Mouse (Mus musculus): ENCODE results near the gene Gpr162. TPM values are rescaled to one million over a fixed set of nuclear protein-coding genes. Genes with fewer than 3 reads are reported as not detected.

Gpr162 gene
- polyA plus RNA-seq, 1 experiment from 2014 or later: 2.7 TPM

DNA sequence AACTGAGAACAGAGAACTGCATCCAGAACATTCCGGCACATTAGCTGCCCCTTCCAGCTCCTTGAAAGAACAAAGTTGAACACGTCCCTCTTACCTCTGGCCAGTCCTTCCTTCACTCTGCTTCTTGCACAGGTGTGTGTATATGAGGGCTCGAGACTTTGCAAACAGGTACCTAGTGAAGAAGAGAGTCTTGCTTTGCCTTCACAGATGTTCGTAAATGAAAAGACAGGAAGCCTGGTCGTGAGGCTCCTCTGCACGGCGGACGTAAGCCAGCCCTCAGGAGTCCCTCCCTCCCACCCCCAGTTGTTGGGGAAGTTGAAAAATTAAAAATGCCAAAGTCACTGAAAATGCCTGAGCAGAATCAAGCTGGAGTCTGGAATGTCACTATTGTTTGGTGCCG lies 24.2 kb upstream of the Gpr162 start, which contains the start of gene Cd4:
Gene Cd4, minus strand, starts transcription at position 236 of the 400 bp plus-strand sequence.
- H3K36me3 ChIP-seq (ENCODE audit: control insufficient read depth, insufficient read depth, low read length): no peaks in the 10 kb centered on the region
- WGBS: 88% methylated on average over 9 of the region's 9 CpGs
- H3K27ac ChIP-seq (ENCODE audit: low read depth, low read length): no peak within 1 kb of the TSS
- no peak within 1 kb of the TSS for H3K9ac ChIP-seq (ENCODE audit: low read length)
- no peaks in the 10 kb centered on the region for H3K9me3 ChIP-seq (ENCODE audit: control insufficient read depth, low read length)
- H3K4me3 ChIP-seq (ENCODE audit: low read depth, low read length): no peak within 1 kb of the TSS
- no peak for ATAC-seq (replicated peaks; ENCODE audit: low FRiP score)
- DNase-seq (ENCODE audit: low spot score): no peak
- no peak within 1 kb of the TSS for H3K4me2 ChIP-seq (ENCODE audit: low read depth, low read length, severe bottlenecking)
- no peaks in the 10 kb centered on the region for H3K4me1 ChIP-seq (replicated peaks; ENCODE audit: control insufficient read depth, insufficient read depth, low read length)
- H3K27me3 ChIP-seq (ENCODE audit: control insufficient read depth, insufficient read depth, low read length): no peaks in the 10 kb centered on the region

GRCm38 (mm10) chr6:124885956-124886381 lies 22.2 kb upstream of the Gpr162 start:
- Histone ChIP-seq H3K9ac (ENCODE audit: low read length) (no peak overlapping the region), H3K27me3 (ENCODE audit: control insufficient read depth, insufficient read depth, low read length) (no peaks in the 10 kb centered on the region), H3K4me1 (replicated peaks; ENCODE audit: control insufficient read depth, insufficient read depth, low read length) (no peaks in the 10 kb centered on the region), H3K4me3 (ENCODE audit: low read depth, low read length) (no peak overlapping the region), H3K4me2 (ENCODE audit: low read depth, low read length, severe bottlenecking) (no peak overlapping the region), H3K9me3 (ENCODE audit: control insufficient read depth, low read length) (no peaks in the 10 kb centered on the region), H3K36me3 (ENCODE audit: control insufficient read depth, insufficient read depth, low read length) (no peaks in the 10 kb centered on the region), H3K27ac (ENCODE audit: low read depth, low read length) (no peak overlapping the region)
- 89% methylated on average over 8 of the region's 8 CpGs for WGBS
- DNase-seq (ENCODE audit: low spot score): no peak
- no peak for ATAC-seq (replicated peaks; ENCODE audit: low FRiP score)

- 86% methylated on average over 10 of the region's 10 CpGs for WGBS
- H3K4me3 ChIP-seq (ENCODE audit: low read depth, low read length): no peak overlapping the region
- DNase-seq (ENCODE audit: low spot score) (no peak), ATAC-seq (replicated peaks; ENCODE audit: low FRiP score) (no peak)
- no peaks in the 10 kb centered on the region for H3K4me1 ChIP-seq (replicated peaks; ENCODE audit: control insufficient read depth, insufficient read depth, low read length)
- no peak overlapping the region for H3K4me2 ChIP-seq (ENCODE audit: low read depth, low read length, severe bottlenecking)
- no peak overlapping the region for H3K9ac ChIP-seq (ENCODE audit: low read length)
- H3K36me3 ChIP-seq (ENCODE audit: control insufficient read depth, insufficient read depth, low read length): no peaks in the 10 kb centered on the region
- H3K9me3 ChIP-seq (ENCODE audit: control insufficient read depth, low read length): no peaks in the 10 kb centered on the region
- H3K27ac ChIP-seq (ENCODE audit: low read depth, low read length): no peak overlapping the region
- H3K27me3 ChIP-seq (ENCODE audit: control insufficient read depth, insufficient read depth, low read length): no peaks in the 10 kb centered on the region
These were observed 21.1 kb upstream of the Gpr162 start for GRCm38 (mm10) chr6:124884714-124885500.

GRCm38 (mm10) chr6:124883351-124883750 lies 19.6 kb upstream of the Gpr162 start:
- no peaks in the 10 kb centered on the region for H3K4me1 ChIP-seq (replicated peaks; ENCODE audit: control insufficient read depth, insufficient read depth, low read length)
- ATAC-seq (replicated peaks; ENCODE audit: low FRiP score) (no peak), DNase-seq (ENCODE audit: low spot score) (no peak)
- 72% methylated on average over 10 of the region's 10 CpGs for WGBS
- no peaks in the 10 kb centered on the region for H3K9me3 ChIP-seq (ENCODE audit: control insufficient read depth, low read length)
- no peak overlapping the region for H3K4me2 ChIP-seq (ENCODE audit: low read depth, low read length, severe bottlenecking)
- H3K27me3 ChIP-seq (ENCODE audit: control insufficient read depth, insufficient read depth, low read length): no peaks in the 10 kb centered on the region
- no peak overlapping the region for H3K4me3 ChIP-seq (ENCODE audit: low read depth, low read length)
- H3K27ac ChIP-seq (ENCODE audit: low read depth, low read length): no peak overlapping the region
- H3K9ac ChIP-seq (ENCODE audit: low read length): no peak overlapping the region
- H3K36me3 ChIP-seq (ENCODE audit: control insufficient read depth, insufficient read depth, low read length): no peaks in the 10 kb centered on the region

DNA sequence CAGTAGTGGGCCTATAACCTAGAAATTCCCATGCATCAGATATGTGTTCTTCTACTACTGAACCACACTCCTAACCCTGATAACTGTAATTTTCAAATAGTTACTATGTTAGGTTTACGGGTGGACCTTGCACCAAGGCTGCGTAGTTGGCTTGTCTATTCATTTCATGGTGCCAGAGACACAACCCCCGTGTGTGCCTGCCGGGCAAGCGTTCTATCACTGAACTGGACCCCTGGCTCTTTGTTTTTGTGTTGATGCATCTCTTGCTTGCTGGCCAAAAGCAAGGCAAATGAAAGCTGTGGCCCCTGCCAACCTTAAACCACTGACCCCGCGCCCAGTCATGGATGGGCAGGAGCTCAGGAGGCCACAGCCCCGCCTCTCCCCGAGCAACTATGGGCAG lies 18.0 kb upstream of the Gpr162 start:
- no peaks in the 10 kb centered on the region for H3K36me3 ChIP-seq (ENCODE audit: control insufficient read depth, insufficient read depth, low read length)
- no peak overlapping the region for H3K4me2 ChIP-seq (ENCODE audit: low read depth, low read length, severe bottlenecking)
- H3K4me3 ChIP-seq (ENCODE audit: low read depth, low read length): no peak overlapping the region
- DNase-seq (ENCODE audit: low spot score): no peak
- H3K9ac ChIP-seq (ENCODE audit: low read length): no peak overlapping the region
- no peak overlapping the region for H3K27ac ChIP-seq (ENCODE audit: low read depth, low read length)
- 92% methylated on average over 9 of the region's 9 CpGs for WGBS
- no peaks in the 10 kb centered on the region for H3K9me3 ChIP-seq (ENCODE audit: control insufficient read depth, low read length)
- no peaks in the 10 kb centered on the region for H3K27me3 ChIP-seq (ENCODE audit: control insufficient read depth, insufficient read depth, low read length)
- no peak for ATAC-seq (replicated peaks; ENCODE audit: low FRiP score)
- H3K4me1 ChIP-seq (replicated peaks; ENCODE audit: control insufficient read depth, insufficient read depth, low read length): no peaks in the 10 kb centered on the region

- no peaks in the 10 kb centered on the region for H3K4me1 ChIP-seq (replicated peaks; ENCODE audit: control insufficient read depth, insufficient read depth, low read length)
- no peak overlapping the region for H3K27ac ChIP-seq (ENCODE audit: low read depth, low read length)
- H3K36me3 ChIP-seq (ENCODE audit: control insufficient read depth, insufficient read depth, low read length): no peaks in the 10 kb centered on the region
- no peak overlapping the region for H3K4me2 ChIP-seq (ENCODE audit: low read depth, low read length, severe bottlenecking)
- H3K4me3 ChIP-seq (ENCODE audit: low read depth, low read length): no peak overlapping the region
- ATAC-seq (replicated peaks; ENCODE audit: low FRiP score): no peak
- no peak overlapping the region for H3K9ac ChIP-seq (ENCODE audit: low read length)
- no peak for DNase-seq (ENCODE audit: low spot score)
- no peaks in the 10 kb centered on the region for H3K9me3 ChIP-seq (ENCODE audit: control insufficient read depth, low read length)
- no peaks in the 10 kb centered on the region for H3K27me3 ChIP-seq (ENCODE audit: control insufficient read depth, insufficient read depth, low read length)
- WGBS: 76% methylated on average over 6 of the region's 6 CpGs
These were observed 15.6 kb upstream of the Gpr162 start for GRCm38 (mm10) chr6:124879390-124879789.

DNA sequence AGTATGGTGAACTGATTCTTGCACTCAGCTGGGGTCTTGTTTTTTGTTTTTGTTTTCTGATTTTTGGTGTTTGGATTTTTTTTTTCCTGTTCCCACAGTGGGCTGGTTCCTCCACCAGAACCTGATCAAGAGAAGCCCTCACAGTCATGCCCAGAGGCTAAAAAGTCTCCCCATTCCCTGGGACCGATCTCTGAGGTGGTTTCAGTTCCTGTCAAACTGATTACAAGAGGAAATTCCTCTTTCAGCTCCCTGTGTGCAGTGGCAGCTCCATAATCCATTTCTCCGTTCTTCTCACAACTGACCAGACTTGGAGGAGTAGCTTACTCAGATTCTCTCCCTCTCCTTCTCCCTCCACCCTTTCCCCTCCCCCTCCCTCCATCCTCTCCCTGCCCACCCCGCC lies 10.6 kb upstream of the Gpr162 start:
- H3K9me3 ChIP-seq (ENCODE audit: control insufficient read depth, low read length): no peaks in the 10 kb centered on the region
- H3K4me2 ChIP-seq (ENCODE audit: low read depth, low read length, severe bottlenecking): no peak overlapping the region
- H3K9ac ChIP-seq (ENCODE audit: low read length): no peak overlapping the region
- ATAC-seq (replicated peaks; ENCODE audit: low FRiP score) (no peak), DNase-seq (ENCODE audit: low spot score) (no peak)
- WGBS: 60% methylated on average over 3 of the region's 3 CpGs
- H3K27me3 ChIP-seq (ENCODE audit: control insufficient read depth, insufficient read depth, low read length): no peaks in the 10 kb centered on the region
- no peaks in the 10 kb centered on the region for H3K36me3 ChIP-seq (ENCODE audit: control insufficient read depth, insufficient read depth, low read length)
- H3K4me1 ChIP-seq (replicated peaks; ENCODE audit: control insufficient read depth, insufficient read depth, low read length): no peaks in the 10 kb centered on the region
- H3K27ac ChIP-seq (ENCODE audit: low read depth, low read length): no peak overlapping the region
- H3K4me3 ChIP-seq (ENCODE audit: low read depth, low read length): no peak overlapping the region

DNA sequence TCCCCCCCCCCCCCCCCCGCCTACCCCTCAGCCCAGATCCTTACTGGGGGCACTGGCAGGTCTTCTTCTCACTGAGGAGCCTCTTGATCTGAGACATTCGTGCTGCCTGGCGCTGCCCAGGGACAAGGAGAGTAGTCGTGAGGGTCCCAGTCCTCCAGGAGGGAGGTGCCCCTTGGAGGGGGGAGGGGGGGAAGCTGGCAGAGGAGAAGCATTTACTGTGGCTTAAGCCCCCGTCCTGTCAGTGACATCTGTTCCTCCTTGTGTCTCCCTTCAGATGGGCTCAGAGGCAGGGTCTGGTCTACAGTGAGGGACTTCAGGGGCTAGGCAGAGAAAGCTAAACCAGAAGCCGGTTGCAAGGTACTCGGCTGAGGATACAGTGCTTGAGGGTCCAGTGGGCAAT lies 2.8 kb upstream of the Gpr162 start:
- peaks cover 15% of the 10 kb centered on the region for H3K4me1 ChIP-seq (replicated peaks; ENCODE audit: control insufficient read depth, insufficient read depth, low read length)

More for the DNA sequence above, 2.8 kb upstream of the Gpr162 start:
- H3K4me3 ChIP-seq (ENCODE audit: low read depth, low read length): no peak overlapping the region
- WGBS: 59% methylated on average over 6 of the region's 7 CpGs
- H3K36me3 ChIP-seq (ENCODE audit: control insufficient read depth, insufficient read depth, low read length): no peaks in the 10 kb centered on the region
- no peak for ATAC-seq (replicated peaks; ENCODE audit: low FRiP score)
- H3K9me3 ChIP-seq (ENCODE audit: control insufficient read depth, low read length): no peaks in the 10 kb centered on the region
- no peaks in the 10 kb centered on the region; the same call in 1 of the 2 replicates for H3K27me3 ChIP-seq (ENCODE audit: control insufficient read depth, insufficient read depth, low read length)
- DNase-seq (ENCODE audit: low spot score): no peak
- H3K9ac ChIP-seq (ENCODE audit: low read length): no peak overlapping the region
- H3K27ac ChIP-seq (ENCODE audit: low read depth, low read length): no peak overlapping the region
- H3K4me2 ChIP-seq (ENCODE audit: low read depth, low read length, severe bottlenecking): no peak overlapping the region

Measured in forebrain, embryonic 11.5 days (tissue).